Mouse (Mus musculus) E14TG2a.4 (cell line): Measurements from ENCODE around the gene Man2b2.

Experiments
- CTCF ChIP-seq: conservative IDR thresholded peaks from 2 replicates; pipeline ENCODE4 v1.5.1; 2014; ENCODE audit warnings: low read length
- NANOG ChIP-seq: IDR thresholded peaks from 2 replicates; pipeline ENCODE4 v1.6.1; 2014; ENCODE audit warnings: borderline replicate concordance, low read length, mixed read lengths
- POU5F1 ChIP-seq: IDR thresholded peaks from 2 replicates; pipeline ENCODE4 v1.6.1; 2014; ENCODE audit warnings: low read length, borderline replicate concordance

GRCm38 (mm10) chr5:36868266-36869090 lies 38.0 kb upstream of the Man2b2 start, which contains the start of gene Ppp2r2c:
- no peak for TF ChIP-seq CTCF
- no peak for TF ChIP-seq NANOG
- TF ChIP-seq POU5F1: no peak
